Mouse (Mus musculus) limb, embryonic 11.5 days (tissue): Measurements from ENCODE around the gene Suds3. TPM values are rescaled to one million over a fixed set of nuclear protein-coding genes. Genes with fewer than 3 reads are reported as not detected.
A peak's percentile ranks its signal among the peaks of the same experiment; 100 is the strongest.

Source experiments
- ATAC-seq: fragments of 200-750 bp; cut with Nextera tagmentation; 2 replicates; pipeline ENCODE4 v1.8.0; 2017; ENCODE audit warnings: low read depth; ENCODE audit not compliant: insufficient number of reproducible peaks, low FRiP score, low TSS enrichment
- DNase-seq: peaks from one replicate; pipeline ENCODE4 v3.0.0-alpha.2; 2015; ENCODE audit warnings: low spot score
- H3K27ac ChIP-seq: fragments of 300-500 bp; sonication (generic); replicated peaks from 2 replicates; pipeline ENCODE4 v1.5.1; 2014; ENCODE audit warnings: low read depth, mild to moderate bottlenecking, low read length
- H3K27me3 ChIP-seq: fragments of 300-500 bp; sonication (generic); 2 replicates; pipeline ENCODE4 v1.6.1; 2014; ENCODE audit warnings: mild to moderate bottlenecking, low read length, mixed read lengths; ENCODE audit not compliant: control insufficient read depth, insufficient read depth
- H3K36me3 ChIP-seq: fragments of 300-500 bp; sonication (generic); 2 replicates; pipeline ENCODE4 v1.6.1; 2014; ENCODE audit warnings: mild to moderate bottlenecking, low read length, moderate library complexity, mixed read lengths; ENCODE audit not compliant: control insufficient read depth, insufficient read depth
- H3K4me1 ChIP-seq: fragments of 300-500 bp; sonication (generic); 2 replicates; pipeline ENCODE4 v1.6.1; 2014; ENCODE audit warnings: low read length, mixed read lengths; ENCODE audit not compliant: control insufficient read depth, insufficient read depth
- H3K4me2 ChIP-seq: fragments of 300-500 bp; sonication (generic); 2 replicates; pipeline ENCODE4 v1.6.1; 2014; ENCODE audit warnings: low read depth, mild to moderate bottlenecking, moderate library complexity; ENCODE audit not compliant: severe bottlenecking
- H3K4me3 ChIP-seq: fragments of 300-500 bp; sonication (generic); 2 replicates; pipeline ENCODE4 v1.5.1; 2014; ENCODE audit warnings: low read depth, low read length
- H3K9ac ChIP-seq: fragments of 300-500 bp; sonication (generic); 2 replicates; pipeline ENCODE4 v1.6.1; 2014; ENCODE audit warnings: mild to moderate bottlenecking, low read length
- H3K9me3 ChIP-seq: fragments of 300-500 bp; sonication (generic); 2 replicates; pipeline ENCODE4 v1.6.1; 2016; ENCODE audit warnings: low read length; ENCODE audit not compliant: control insufficient read depth
- WGBS: fragments of 180-500 bp; shearing (Covaris S2); extraction: QIAGEN DNeasy Blood & Tissue Kit; methylation state at CpG from one replicate; pipeline ENCODE4 v1.1.7; 2014; 5-methylcytosine and 5-hydroxymethylcytosine counted together
- polyA plus RNA-seq: library from polyadenylated mRNA; unstranded; fragments of >200 nt; fragmentation: Nextera tagmentation; extraction: Ambion mirVana; gene quantifications from 2 replicates; pipeline ENCODE4 v1.2.1, GENCODE M21; 2014

The Suds3 gene
- 50.2 and 54.0 TPM in 2 replicates for polyA plus RNA-seq

- DNase-seq (peak; percentile 97), ATAC-seq (peak; percentile 65; the same call in 1 of the 2 replicates)
- Histone ChIP-seq H3K4me1 (peaks cover 7% of the 10 kb centered on the region; the same call in 1 of the 2 replicates), H3K9ac (peak within 1 kb of the TSS; percentile 78), H3K27ac (peak within 1 kb of the TSS; percentile 47; the same call in 1 of the 2 replicates), H3K4me3 (peak within 1 kb of the TSS; percentile 90), H3K27me3 (peaks cover 2% of the 10 kb centered on the region; the same call in 1 of the 2 replicates), H3K9me3 (no peaks in the 10 kb centered on the region), H3K4me2 (peak within 1 kb of the TSS; percentile 86), H3K36me3 (no peaks in the 10 kb centered on the region)
- WGBS = under 1% methylated on average over 59 of the region's 59 CpGs
Measured at GRCm38 (mm10) chr5:117115836-117116366, at the start of gene Suds3. TSS of gene Suds3 (minus strand) at chr5:117116113.

- WGBS = 88% methylated on average over 2 of the region's 2 CpGs
- no peak for DNase-seq
- Histone ChIP-seq H3K9ac (no peak overlapping the region), H3K27me3 (no peaks in the 10 kb centered on the region), H3K27ac (no peak overlapping the region), H3K36me3 (no peaks in the 10 kb centered on the region), H3K4me3 (no peak overlapping the region), H3K9me3 (no peaks in the 10 kb centered on the region), H3K4me1 (0 out of 2 replicates have a peak, but pooled peaks cover under 1% of the 10 kb centered on the region), H3K4me2 (no peak overlapping the region)
- ATAC-seq = no peak
Measured at GRCm38 (mm10) chr5:117164923-117165322, 49.0 kb upstream of the Suds3 start.

GRCm38 (mm10) chr5:117164516-117164915 is 48.6 kb upstream of the Suds3 start:
- WGBS = 81% methylated on average over 5 of the region's 5 CpGs

GRCm38 (mm10) chr5:117163790-117164189 is 47.9 kb upstream of the Suds3 start:
- 93% methylated on average over 13 of the region's 13 CpGs for WGBS
- Histone ChIP-seq H3K4me2 (no peak overlapping the region), H3K4me3 (no peak overlapping the region), H3K9ac (no peak overlapping the region), H3K4me1 (0 out of 2 replicates have a peak, but pooled peaks cover 7% of the 10 kb centered on the region), H3K36me3 (no peaks in the 10 kb centered on the region), H3K27me3 (no peaks in the 10 kb centered on the region), H3K27ac (no peak overlapping the region), H3K9me3 (no peaks in the 10 kb centered on the region)
- DNase-seq (no peak), ATAC-seq (no peak)

More at GRCm38 (mm10) chr5:117164516-117164915, 48.6 kb upstream of the Suds3 start:
- DNase-seq (no peak), ATAC-seq (no peak)
- no peak overlapping the region for H3K9ac ChIP-seq
- H3K9me3 ChIP-seq = no peaks in the 10 kb centered on the region
- H3K4me1 ChIP-seq = 0 out of 2 replicates have a peak, but pooled peaks cover 4% of the 10 kb centered on the region
- H3K4me2 ChIP-seq = no peak overlapping the region
- no peak overlapping the region for H3K27ac ChIP-seq
- no peak overlapping the region for H3K4me3 ChIP-seq
- no peaks in the 10 kb centered on the region for H3K36me3 ChIP-seq
- H3K27me3 ChIP-seq = no peaks in the 10 kb centered on the region

- ATAC-seq (0 out of 2 replicates have a peak, but pooled peaks have one; percentile 31), DNase-seq (peak; percentile 38)
- 0 out of 2 replicates have a peak, but pooled peaks cover 7% of the 10 kb centered on the region for H3K4me1 ChIP-seq
- no peaks in the 10 kb centered on the region for H3K36me3 ChIP-seq
- WGBS = 48% methylated on average over 10 of the region's 10 CpGs
- H3K27me3 ChIP-seq = no peaks in the 10 kb centered on the region
- H3K9me3 ChIP-seq = no peaks in the 10 kb centered on the region
- peak overlapping the region; percentile 38; the same call in 1 of the 2 replicates for H3K27ac ChIP-seq
- H3K4me2 ChIP-seq = no peak overlapping the region
- H3K4me3 ChIP-seq = no peak overlapping the region
- H3K9ac ChIP-seq = no peak overlapping the region
Measured at GRCm38 (mm10) chr5:117160499-117160898, 44.6 kb upstream of the Suds3 start.

- Histone ChIP-seq H3K27ac (no peak overlapping the region), H3K9me3 (no peaks in the 10 kb centered on the region), H3K36me3 (no peaks in the 10 kb centered on the region), H3K4me2 (no peak overlapping the region), H3K4me3 (no peak overlapping the region), H3K4me1 (0 out of 2 replicates have a peak, but pooled peaks cover 7% of the 10 kb centered on the region), H3K27me3 (no peaks in the 10 kb centered on the region), H3K9ac (no peak overlapping the region)
- DNase-seq = no peak
- ATAC-seq = no peak
- 40% methylated on average over 6 of the region's 6 CpGs for WGBS
Measured at GRCm38 (mm10) chr5:117159805-117160291, 43.9 kb upstream of the Suds3 start.

GRCm38 (mm10) chr5:117159326-117159725 is 43.4 kb upstream of the Suds3 start:
- no peak overlapping the region for H3K9ac ChIP-seq
- H3K4me3 ChIP-seq = no peak overlapping the region
- H3K27ac ChIP-seq = no peak overlapping the region
- 52% methylated on average over 8 of the region's 8 CpGs for WGBS
- no peaks in the 10 kb centered on the region for H3K9me3 ChIP-seq
- DNase-seq = no peak
- 0 out of 2 replicates have a peak, but pooled peaks cover 7% of the 10 kb centered on the region for H3K4me1 ChIP-seq
- H3K4me2 ChIP-seq = no peak overlapping the region
- no peaks in the 10 kb centered on the region for H3K27me3 ChIP-seq
- H3K36me3 ChIP-seq = no peaks in the 10 kb centered on the region
- no peak for ATAC-seq

- H3K9ac ChIP-seq = no peak overlapping the region
- DNase-seq (no peak), ATAC-seq (no peak)
- WGBS = 78% methylated on average over 7 of the region's 7 CpGs
- H3K27ac ChIP-seq = no peak overlapping the region
- no peak overlapping the region for H3K4me2 ChIP-seq
- H3K4me3 ChIP-seq = no peak overlapping the region
- H3K36me3 ChIP-seq = no peaks in the 10 kb centered on the region
- 0 out of 2 replicates have a peak, but pooled peaks cover 7% of the 10 kb centered on the region for H3K4me1 ChIP-seq
- no peaks in the 10 kb centered on the region for H3K27me3 ChIP-seq
- no peaks in the 10 kb centered on the region; the same call in 1 of the 2 replicates for H3K9me3 ChIP-seq
Measured at GRCm38 (mm10) chr5:117158335-117159018, 42.6 kb upstream of the Suds3 start.
